Mouse (Mus musculus) E14TG2a.4 (cell line): Measurements from ENCODE around the gene Jrkl.

Experiments used
- CTCF ChIP-seq: conservative IDR thresholded peaks from 2 replicates; pipeline ENCODE4 v1.5.1; 2014; ENCODE audit warnings: low read length
- NANOG ChIP-seq: IDR thresholded peaks from 2 replicates; pipeline ENCODE4 v1.6.1; 2014; ENCODE audit warnings: borderline replicate concordance, low read length, mixed read lengths

GRCm38 (mm10) chr9:13287482-13287881, 41.9 kb upstream of the Jrkl start:
- no peak for TF ChIP-seq CTCF
- TF ChIP-seq NANOG, result no peak
